Mouse (Mus musculus) kidney, adult 2 months (tissue): ENCODE measurements around the gene Mapkapk3.

ENCODE experiments used
- CTCF ChIP-seq: fragments of 200-500 bp; conservative IDR thresholded peaks from 2 replicates; pipeline ENCODE4 v1.5.1; 2011; ENCODE audit warnings: low read depth, mild to moderate bottlenecking, control low read depth, low read length, moderate library complexity, mixed read lengths; ENCODE audit not compliant: insufficient read depth, insufficient read length
- POLR2A ChIP-seq: fragments of 200-500 bp; IDR thresholded peaks from one replicate; pipeline ENCODE4 v1.6.1; 2011; ENCODE audit warnings: low read depth, low read length, control low read depth

DNA sequence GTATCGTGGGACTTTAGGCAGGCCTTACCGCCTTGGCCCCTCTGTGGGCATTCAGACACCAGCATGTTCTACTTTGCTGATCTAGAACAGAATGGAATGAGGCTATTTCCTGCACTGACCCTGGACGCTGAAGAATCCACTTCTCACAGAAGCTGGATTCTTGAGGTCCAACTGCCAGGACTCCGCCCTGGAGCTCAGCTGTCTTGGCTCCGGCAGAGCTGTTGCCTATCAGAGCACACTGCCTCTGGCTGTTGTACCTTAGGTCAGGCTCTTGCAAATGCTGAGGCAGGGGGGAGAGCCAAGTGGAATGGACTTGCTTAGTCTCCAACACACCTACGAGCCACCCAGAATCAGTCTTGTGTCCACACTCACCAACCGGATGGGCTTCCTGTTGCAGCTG lies 36.2 kb upstream of the Mapkapk3 start:
- no peak for TF ChIP-seq CTCF
- TF ChIP-seq POLR2A, result no peak
